In genomic region chr5:118753471-118754044, GRCm38 (mm10) we compare ENCODE assay signal across 10 mouse cellular contexts.
DNase-seq lines count a peak whose midpoint lies in the region; ATAC-seq and TF ChIP-seq lines count a peak whose summit lies in the region.
"Had no signal": no experiment of that assay in that cellular context is flagged by ENCODE, and none has a peak within 500 bp of the region (broad histone marks: within the 10 kb centered on the region; RNA-seq: fewer than 3 reads in every experiment).

No protein-coding gene starts in this region.

- no peaks in the 10 kb centered on the region for H3K9me3 ChIP-seq in forebrain, embryonic 14.5 days (replicated peaks; ENCODE audit: control insufficient read depth, low read length)
- no peaks in the 10 kb centered on the region for H3K9me3 ChIP-seq in neural tube, embryonic 15.5 days (replicated peaks)

- ATAC-seq in Patski: peak; percentile 50
- no peak for ATAC-seq in forebrain, embryonic 14.5 days
- ATAC-seq in neural tube, embryonic 15.5 days (ENCODE audit: low FRiP score): no peak

- no peaks in the 10 kb centered on the region for H3K4me1 ChIP-seq in forebrain, embryonic 14.5 days (ENCODE audit: control insufficient read depth, insufficient read depth, low read length)
- H3K4me1 ChIP-seq in neural tube, embryonic 15.5 days: no peaks in the 10 kb centered on the region

- peaks cover 93% of the 10 kb centered on the region for H3K36me3 ChIP-seq in forebrain, embryonic 14.5 days (ENCODE audit: control insufficient read depth, insufficient read depth, low read length)
- H3K36me3 ChIP-seq in neural tube, embryonic 15.5 days: peaks cover 89% of the 10 kb centered on the region

- no peaks in the 10 kb centered on the region for H3K27me3 ChIP-seq in Patski
- no peaks in the 10 kb centered on the region for H3K27me3 ChIP-seq in forebrain, embryonic 14.5 days (replicated peaks; ENCODE audit: control insufficient read depth, insufficient read depth, low read length)
- no peaks in the 10 kb centered on the region for H3K27me3 ChIP-seq in neural tube, embryonic 15.5 days (replicated peaks)

- no peak for TF ChIP-seq CTCF in Patski (IDR thresholded peaks at IDR 0.05)

- H3K9ac ChIP-seq in forebrain, embryonic 14.5 days (ENCODE audit: low read length): no peak overlapping the region
- H3K9ac ChIP-seq in neural tube, embryonic 15.5 days (replicated peaks): no peak overlapping the region

- POLR2A ChIA-PET in Patski (lab: Charles Lee): interaction anchor here (1.2 kb wide), 1 partner anchor 16 kb away, joined by 3 read pairs; no protein-coding TSS in a partner anchor

- DNase-seq in heart, adult 18-20 months: peak; percentile 20 to 34
- DNase-seq in heart, adult 9 months (ENCODE audit: low spot score in 2 of 2): no peak
- DNase-seq in 3T3-L1 (ENCODE audit: low read depth, low spot score) (peak; percentile 45), Patski (ENCODE audit: low read depth, low spot score) (no peak)
- no peak for DNase-seq in forebrain, embryonic 14.5 days (ENCODE audit: low spot score)
- DNase-seq in thymus, postnatal 4 days: no peak
- DNase-seq: kidney, adult 9 months; liver; lung, postnatal 10 days had no signal

- H3K27ac ChIP-seq in forebrain, embryonic 14.5 days (ENCODE audit: low read depth, low read length): peak overlapping the region; percentile 52; the same call in 1 of the 2 replicates
- no peak overlapping the region for H3K27ac ChIP-seq in neural tube, embryonic 15.5 days (replicated peaks)

- CTCF ChIA-PET in Patski (lab: Charles Lee): no interaction called here

- WGBS in forebrain, embryonic 14.5 days: 77% methylated on average over 10 of the region's 10 CpGs
- 79% methylated on average over 10 of the region's 10 CpGs for WGBS in neural tube, embryonic 15.5 days

- H3K4me2 ChIP-seq in forebrain, embryonic 14.5 days (ENCODE audit: low read length): no peak overlapping the region
- H3K4me2 ChIP-seq in neural tube, embryonic 15.5 days: no peak overlapping the region

- no peak overlapping the region for H3K4me3 ChIP-seq in forebrain, embryonic 14.5 days (ENCODE audit: low read depth, low read length)
- H3K4me3 ChIP-seq in neural tube, embryonic 15.5 days (replicated peaks): no peak overlapping the region

- in situ Hi-C loops in Patski (cut with MboI; ENCODE audit: low pct_unique_long_range_greater_than_20kb): no loop called here

Comparison
In these comparisons a context has a peak if more than half of its experiments do, and no peak if none do; other contexts are left out.
1. DNase-seq: peak in heart, adult 18-20 months (2 of 2) and 3T3-L1 (single experiment); none in heart, adult 9 months (0 of 2), Patski (single experiment), forebrain, embryonic 14.5 days (single experiment) and thymus, postnatal 4 days (single experiment).